17 mouse cellular contexts compared by ENCODE assay signal in the genomic region with DNA sequence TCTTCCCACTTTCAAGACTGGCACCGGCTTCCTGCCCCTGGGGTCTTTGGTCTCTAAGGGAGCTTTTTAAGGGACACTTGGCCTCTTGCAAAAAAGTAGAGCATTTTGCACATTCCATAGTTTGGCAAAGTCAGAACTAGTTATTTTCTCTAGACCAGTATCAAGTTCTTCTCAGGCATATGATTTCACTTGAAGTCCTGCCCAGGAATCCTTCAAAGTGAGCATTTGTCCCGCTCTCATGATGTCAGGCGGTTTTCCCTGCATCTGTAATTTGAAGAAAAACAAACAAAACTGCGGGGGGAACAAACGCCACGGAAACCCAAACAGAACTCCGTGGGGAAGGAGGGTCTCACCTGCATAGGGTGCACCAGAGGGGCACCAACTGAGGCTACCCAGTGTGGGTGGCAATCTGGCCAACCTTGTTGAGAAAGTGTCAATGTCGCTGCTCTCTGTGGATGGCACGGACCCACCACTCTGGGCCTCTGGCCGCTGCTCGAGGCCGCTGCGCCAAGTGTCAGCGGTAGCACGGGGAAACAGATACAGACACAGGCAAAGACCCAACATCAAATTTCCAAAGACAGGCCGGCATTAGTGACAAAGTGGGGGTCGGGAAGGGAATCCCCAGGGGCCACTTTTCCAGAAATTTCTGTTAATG. TPM values are rescaled to one million over a fixed set of nuclear protein-coding genes. Genes with fewer than 3 reads are reported as not detected.
DNase-seq lines count a peak whose midpoint lies in the region; ATAC-seq lines count a peak whose summit lies in the region.
"Had no signal": no experiment of that assay in that cellular context is flagged by ENCODE, and none has a peak within 500 bp of the region (broad histone marks: within the 10 kb centered on the region; RNA-seq: fewer than 3 reads in every experiment).

No protein-coding gene starts in this region.

- intact Hi-C loops in gastrocnemius, postnatal 14 days (cut with DNase I; ENCODE audit: low total_unique reads) = no loop called here
- intact Hi-C loops in gastrocnemius, postnatal 36 days (cut with DNase I) = no loop called here

- H3K4me3 ChIP-seq in megakaryocyte, embryonic 14.5 days (replicated peaks) = peak overlapping the region; percentile 75
- peak overlapping the region; percentile 80 for H3K4me3 ChIP-seq in embryonic facial prominence, embryonic 14.5 days (ENCODE audit: low read depth, low read length)
- peak overlapping the region; percentile 36 for H3K4me3 ChIP-seq in limb, embryonic 15.5 days

- no peaks in the 10 kb centered on the region for H3K36me3 ChIP-seq in megakaryocyte, embryonic 14.5 days (replicated peaks; ENCODE audit: low read length)
- peaks cover 9% of the 10 kb centered on the region; the same call in 1 of the 2 replicates for H3K36me3 ChIP-seq in embryonic facial prominence, embryonic 14.5 days (ENCODE audit: control insufficient read depth, insufficient read depth, low read length)
- H3K36me3 ChIP-seq in limb, embryonic 15.5 days = no peaks in the 10 kb centered on the region

- peak overlapping the region; percentile 97 for H3K27ac ChIP-seq in embryonic facial prominence, embryonic 14.5 days (replicated peaks; ENCODE audit: low read depth, low read length)
- H3K27ac ChIP-seq in limb, embryonic 15.5 days = peak overlapping the region; percentile 84

- WGBS in embryonic facial prominence, embryonic 14.5 days = 5% methylated on average over 17 of the region's 17 CpGs
- WGBS in limb, embryonic 15.5 days = 5% methylated on average over 17 of the region's 17 CpGs

- ATAC-seq in megakaryocyte, adult 5-6 weeks (ENCODE audit: poor library complexity, severe bottlenecking) = no peak
- ATAC-seq in embryonic facial prominence, embryonic 14.5 days (ENCODE audit: low read depth) = no peak
- no peak for ATAC-seq in limb, embryonic 15.5 days (ENCODE audit: insufficient number of reproducible peaks, low FRiP score, low TSS enrichment, low read depth)
- ATAC-seq: lung, postnatal 0 days had no signal

- peak overlapping the region; percentile 81 for H3K9ac ChIP-seq in embryonic facial prominence, embryonic 14.5 days (ENCODE audit: low read depth, low read length)
- peak overlapping the region; percentile 18 for H3K9ac ChIP-seq in limb, embryonic 15.5 days

- peak overlapping the region; percentile 72 for H3K4me2 ChIP-seq in embryonic facial prominence, embryonic 14.5 days (ENCODE audit: low read depth, low read length)
- H3K4me2 ChIP-seq in limb, embryonic 15.5 days = peak overlapping the region; percentile 36

- H3K9me3 ChIP-seq in megakaryocyte, embryonic 14.5 days = 0 out of 2 replicates have a peak, but pooled peaks cover 11% of the 10 kb centered on the region
- H3K9me3 ChIP-seq in embryonic facial prominence, embryonic 14.5 days (ENCODE audit: control insufficient read depth, low read length) = no peaks in the 10 kb centered on the region
- no peaks in the 10 kb centered on the region for H3K9me3 ChIP-seq in limb, embryonic 15.5 days

- peaks cover 86% of the 10 kb centered on the region for H3K27me3 ChIP-seq in megakaryocyte, embryonic 14.5 days (replicated peaks)
- H3K27me3 ChIP-seq in embryonic facial prominence, embryonic 14.5 days (replicated peaks; ENCODE audit: control insufficient read depth, insufficient read depth, low read length) = peaks cover 9% of the 10 kb centered on the region
- H3K27me3 ChIP-seq in limb, embryonic 15.5 days = peaks cover 36% of the 10 kb centered on the region

- H3K4me1 ChIP-seq in megakaryocyte, embryonic 14.5 days = peaks cover 43% of the 10 kb centered on the region
- H3K4me1 ChIP-seq in embryonic facial prominence, embryonic 14.5 days (ENCODE audit: control insufficient read depth, insufficient read depth, low read length) = peaks cover 27% of the 10 kb centered on the region
- H3K4me1 ChIP-seq in limb, embryonic 15.5 days = peaks cover 29% of the 10 kb centered on the region

- peak; percentile 9 for DNase-seq in gastrocnemius, postnatal 14 days
- DNase-seq in gastrocnemius, postnatal 36 days = no peak
- peak; percentile 75 for DNase-seq in embryonic facial prominence, embryonic 14.5 days (ENCODE audit: low spot score)
- no peak for DNase-seq in left cerebral cortex, adult 8-10 months (ENCODE audit: low spot score in 2 of 2)
- DNase-seq in B cell, adult 2 months = no peak
- DNase-seq: adrenal gland, postnatal 10 days; cerebellum, adult 8-10 months; kidney, postnatal 36 days; right cerebral cortex, postnatal 25 days had no signal

RNA-seq across cellular contexts. Expression of a gene that starts 4.8 kb away (rescaled TPM):
- total RNA-seq in gastrocnemius, postnatal 14 days (2021) = 1 to 10 TPM; 2.1 to 3.5 TPM
- total RNA-seq in gastrocnemius, postnatal 36 days (2021) = 1 to 10 TPM; 1.1 to 1.5 TPM
- 0.19 TPM in 1 of 2 replicates, not detected in the other for polyA plus RNA-seq in megakaryocyte, embryonic 14.5 days (2012; ENCODE audit: insufficient read depth, low replicate concordance)
- total RNA-seq in megakaryocyte, adult 5-6 weeks (2015) = not detected in 2 replicates
- not detected in 2 replicates for total RNA-seq in megakaryocyte, adult 5-6 weeks (2017)
- 39.1 and 41.1 TPM in 2 replicates for polyA plus RNA-seq in embryonic facial prominence, embryonic 14.5 days (2014; fragmentation: Nextera tagmentation; extraction: Ambion mirVana)
- polyA plus RNA-seq in limb, embryonic 15.5 days (2015; fragmentation: Nextera tagmentation; extraction: Ambion mirVana) = 27.9 and 43.7 TPM in 2 replicates
- total RNA-seq in left cerebral cortex, adult 8-10 months (2022) = 1 to 10 TPM in 1 of 4 experiments, under 1 TPM in 3; 0.74 to 1.1 (median 0.84) TPM

RNA-seq across cellular contexts. Expression of a gene that starts 34.0 kb away (rescaled TPM):
- total RNA-seq in gastrocnemius, postnatal 14 days (2021) = not detected
- not detected for total RNA-seq in gastrocnemius, postnatal 36 days (2021)
- polyA plus RNA-seq in megakaryocyte, embryonic 14.5 days (2012; ENCODE audit: insufficient read depth, low replicate concordance) = not detected in 2 replicates
- not detected in 2 replicates for total RNA-seq in megakaryocyte, adult 5-6 weeks (2015)
- total RNA-seq in megakaryocyte, adult 5-6 weeks (2017) = not detected in 2 replicates
- not detected in 2 replicates for polyA plus RNA-seq in embryonic facial prominence, embryonic 14.5 days (2014; fragmentation: Nextera tagmentation; extraction: Ambion mirVana)
- polyA plus RNA-seq in limb, embryonic 15.5 days (2015; fragmentation: Nextera tagmentation; extraction: Ambion mirVana) = not detected in 2 replicates
- not detected for total RNA-seq in left cerebral cortex, adult 8-10 months (2022)
- total RNA-seq: adrenal gland, postnatal 10 days; left cerebral cortex, postnatal 14 days had no signal
- polyA plus RNA-seq: C2C12; frontal cortex, adult 2 months; lung, postnatal 0 days; stomach, embryonic 16.5 days had no signal

Comparison
In these comparisons a context has a peak if more than half of its experiments do, and no peak if none do; other contexts are left out.
1. DNase-seq: peak in gastrocnemius, postnatal 14 days (single experiment) and embryonic facial prominence, embryonic 14.5 days (single experiment); none in gastrocnemius, postnatal 36 days (0 of 2), left cerebral cortex, adult 8-10 months (0 of 2) and B cell, adult 2 months (0 of 2).
2. Peak in every context shown above with its lines, with median percentiles within 50 percentile points of each other: H3K4me3 ChIP-seq.